14 mouse cellular contexts compared by ENCODE assay signal in the genomic region with DNA sequence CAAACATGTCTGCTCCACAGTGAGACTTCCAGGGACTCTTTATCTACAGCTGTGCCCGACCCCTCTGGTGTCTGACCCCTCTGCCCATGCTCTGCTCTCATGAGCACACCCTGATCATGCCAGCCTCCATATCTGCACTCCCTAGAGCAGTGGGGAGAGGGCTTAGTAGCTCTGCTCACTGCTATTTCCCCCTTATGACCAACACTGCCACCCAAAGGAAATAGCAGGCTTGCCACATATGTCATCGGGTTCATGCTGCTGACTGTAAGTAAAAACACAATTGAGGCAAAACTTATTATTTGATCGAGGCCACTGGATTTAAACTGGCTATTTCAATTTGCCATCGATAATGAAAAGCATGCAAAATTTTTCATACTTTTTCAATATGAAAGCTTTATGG.
DNase-seq lines count a peak whose midpoint lies in the region; ATAC-seq and TF ChIP-seq lines count a peak whose summit lies in the region.
"Had no signal": no experiment of that assay in that cellular context is flagged by ENCODE, and none has a peak within 500 bp of the region (broad histone marks: within the 10 kb centered on the region; RNA-seq: fewer than 3 reads in every experiment).

No protein-coding gene starts in this region.

- in situ Hi-C loops in CH12.LX (cut with MboI; ENCODE audit: low pct_ligation_motif_present, low pct_unique_long_range_greater_than_20kb, low sequenced_read_pairs), result no loop called here

- H3K4me3 ChIP-seq in heart, embryonic 10.5 days, result no peak overlapping the region
- no peak overlapping the region for H3K4me3 ChIP-seq in liver, postnatal 0 days (ENCODE audit: low read depth, low read length)
- no peak overlapping the region for H3K4me3 ChIP-seq in liver, embryonic 11.5 days (ENCODE audit: low read depth, low read length)
- no peak overlapping the region for H3K4me3 ChIP-seq in CH12.LX (replicated peaks in 1 of 3; ENCODE audit: low read depth in 2 of 3, low read length in 2 of 3, poor library complexity in 1 of 3)
- H3K4me3 ChIP-seq: erythroblast, embryonic 14.5 days had no signal

- H3K27ac ChIP-seq in heart, embryonic 10.5 days, result peak overlapping the region; percentile 60
- H3K27ac ChIP-seq in liver, postnatal 0 days (ENCODE audit: low read depth), result no peak overlapping the region
- H3K27ac ChIP-seq in liver, embryonic 11.5 days (ENCODE audit: low read depth, low read length), result no peak overlapping the region
- H3K27ac ChIP-seq in CH12.LX (ENCODE audit: insufficient read depth, low read depth), result no peak overlapping the region

- WGBS in heart, embryonic 10.5 days, result 80% methylated on average over 4 of the region's 4 CpGs
- 65% methylated on average over 4 of the region's 4 CpGs for WGBS in liver, postnatal 0 days (ENCODE audit: insufficient replicate concordance)
- 80% methylated on average over 4 of the region's 4 CpGs for WGBS in liver, embryonic 11.5 days

- H3K36me3 ChIP-seq in heart, embryonic 10.5 days, result no peaks in the 10 kb centered on the region
- H3K36me3 ChIP-seq in liver, postnatal 0 days (replicated peaks; ENCODE audit: insufficient read depth, low read length), result no peaks in the 10 kb centered on the region
- no peaks in the 10 kb centered on the region for H3K36me3 ChIP-seq in liver, embryonic 11.5 days (ENCODE audit: control insufficient read depth, insufficient read depth, low read length)
- H3K36me3 ChIP-seq in CH12.LX (replicated peaks in 1 of 2; ENCODE audit: control insufficient read depth in 1 of 2, insufficient read depth in 1 of 2, low read length in 1 of 2), result peaks cover 2 to 8% of the 10 kb centered on the region in 2 experiments

- TF ChIP-seq RAD21 in CH12.LX (IDR thresholded peaks at IDR 0.05; ENCODE audit: low read depth, low read length), result peak; percentile 65

- no peak for TF ChIP-seq EP300 in liver, postnatal 0 days (IDR thresholded peaks at IDR 0.05; ENCODE audit: low read depth)
- no peak for TF ChIP-seq EP300 in CH12.LX (IDR thresholded peaks at IDR 0.05; ENCODE audit: low read length)

- H3K79me2 ChIP-seq in CH12.LX (replicated peaks; ENCODE audit: control insufficient read depth, extremely low read depth, insufficient read depth, poor library complexity, severe bottlenecking), result no peaks in the 10 kb centered on the region; the same call in none of the 2 replicates

- no peak for TF ChIP-seq POLR2A in CH12.LX (IDR thresholded peaks at IDR 0.05; ENCODE audit: low read depth, low read length)

- peak; percentile 45 for TF ChIP-seq CTCF in liver, postnatal 0 days (IDR thresholded peaks at IDR 0.05; ENCODE audit: low read depth)
- peak in 1 of 2 experiments; percentile 63; a peak in 2 of 4 replicates for TF ChIP-seq CTCF in CH12.LX (conservative IDR thresholded peaks at IDR 0.05 in 1 of 2, IDR thresholded peaks at IDR 0.05 in 1 of 2; ENCODE audit: low read depth in 2 of 2, low read length in 2 of 2)

- dilution Hi-C loops in CH12.LX (cut with MboI; ENCODE audit: extremely low pct_ligation_motif_present, extremely low pct_unique_long_range_greater_than_20kb, low sequenced_read_pairs), result no loop called here

- no peak for DNase-seq in heart, embryonic 10.5 days (ENCODE audit: low spot score)
- no peak for DNase-seq in heart, postnatal 14 days
- no peak for DNase-seq in liver, postnatal 0 days
- DNase-seq in liver, embryonic 11.5 days (ENCODE audit: low spot score), result no peak
- peak; percentile 29 for DNase-seq in CH12.LX (ENCODE audit: extremely low read depth)
- DNase-seq in neural tube, embryonic 10.5 days (ENCODE audit: extremely low spot score, low spot score), result no peak
- DNase-seq in spleen, adult 18-20 months, result no peak
- DNase-seq: cerebellum, postnatal 10 days; gastrocnemius, postnatal 10 days; left cerebral cortex, postnatal 4 days; lung, postnatal 4 days; right cerebral cortex, postnatal 4 days had no signal

- H3K9me3 ChIP-seq in heart, embryonic 10.5 days, result no peaks in the 10 kb centered on the region
- no peaks in the 10 kb centered on the region for H3K9me3 ChIP-seq in liver, postnatal 0 days (ENCODE audit: low read length)
- H3K9me3 ChIP-seq in liver, embryonic 11.5 days (ENCODE audit: control insufficient read depth, low read length), result no peaks in the 10 kb centered on the region
- H3K9me3 ChIP-seq in CH12.LX (replicated peaks; ENCODE audit: low read length), result no peaks in the 10 kb centered on the region

- no peak for ATAC-seq in liver, postnatal 0 days
- ATAC-seq in liver, embryonic 11.5 days (replicated peaks; ENCODE audit: low FRiP score), result no peak
- peak; percentile 64 for ATAC-seq in megakaryocyte, adult 5-6 weeks (ENCODE audit: poor library complexity, severe bottlenecking)

- peaks cover 21% of the 10 kb centered on the region for H3K4me1 ChIP-seq in heart, embryonic 10.5 days
- no peaks in the 10 kb centered on the region for H3K4me1 ChIP-seq in liver, postnatal 0 days (ENCODE audit: insufficient read depth)
- H3K4me1 ChIP-seq in liver, embryonic 11.5 days (replicated peaks; ENCODE audit: control insufficient read depth, insufficient read depth, low read length), result no peaks in the 10 kb centered on the region
- H3K4me1 ChIP-seq in CH12.LX (ENCODE audit: control insufficient read depth in 1 of 2, insufficient read depth in 2 of 2), result peaks cover 27 to 38% of the 10 kb centered on the region in 2 experiments

- H3K9ac ChIP-seq in liver, postnatal 0 days (replicated peaks), result no peak overlapping the region
- no peak overlapping the region for H3K9ac ChIP-seq in liver, embryonic 11.5 days (ENCODE audit: low read depth, low read length)
- H3K9ac ChIP-seq in CH12.LX (ENCODE audit: insufficient read depth, low read depth), result no peak overlapping the region

- H3K4me2 ChIP-seq in liver, postnatal 0 days (ENCODE audit: low read depth, low read length), result no peak overlapping the region
- H3K4me2 ChIP-seq in liver, embryonic 11.5 days, result no peak overlapping the region
- H3K4me2 ChIP-seq in CH12.LX (ENCODE audit: insufficient read depth, low read depth, poor library complexity, severe bottlenecking), result no peak overlapping the region

- H3K27me3 ChIP-seq in heart, embryonic 10.5 days (ENCODE audit: insufficient read depth, poor library complexity, severe bottlenecking), result no peaks in the 10 kb centered on the region
- H3K27me3 ChIP-seq in liver, postnatal 0 days (ENCODE audit: insufficient read depth, low read length), result no peaks in the 10 kb centered on the region
- no peaks in the 10 kb centered on the region for H3K27me3 ChIP-seq in liver, embryonic 11.5 days (replicated peaks; ENCODE audit: control insufficient read depth, insufficient read depth, low read length)
- H3K27me3 ChIP-seq in CH12.LX (replicated peaks), result no peaks in the 10 kb centered on the region

- intact Hi-C loops in heart, postnatal 14 days (cut with DNase I), result no loop called here

TF ChIP-seq in CH12.LX, 34 proteins besides CTCF, POLR2A, EP300 and RAD21:
- no peak for TF ChIP-seq MXI1 (IDR thresholded peaks at IDR 0.05; ENCODE audit: low read depth, low read length)
- TF ChIP-seq SMC3 (IDR thresholded peaks at IDR 0.05; ENCODE audit: low read depth, low read length), result peak; percentile 66
- no peak for TF ChIP-seq CHD2 (IDR thresholded peaks at IDR 0.05; ENCODE audit: low read length)
TF ChIP-seq in CH12.LX: peak in this region for 1.
